Mouse (Mus musculus) bone marrow macrophage, adult 2 months (primary cell): Measurements from ENCODE around the gene Osbpl10.

Source experiments
- CTCF ChIP-seq: IDR thresholded peaks from 2 replicates; pipeline ENCODE4 v1.5.1; 2012; ENCODE audit warnings: low read depth, mild to moderate bottlenecking, low read length, moderate library complexity
- POLR2A ChIP-seq: IDR thresholded peaks from 2 replicates; pipeline ENCODE4 v1.6.1; 2012; ENCODE audit warnings: mild to moderate bottlenecking, low read depth, low read length, borderline replicate concordance

DNA sequence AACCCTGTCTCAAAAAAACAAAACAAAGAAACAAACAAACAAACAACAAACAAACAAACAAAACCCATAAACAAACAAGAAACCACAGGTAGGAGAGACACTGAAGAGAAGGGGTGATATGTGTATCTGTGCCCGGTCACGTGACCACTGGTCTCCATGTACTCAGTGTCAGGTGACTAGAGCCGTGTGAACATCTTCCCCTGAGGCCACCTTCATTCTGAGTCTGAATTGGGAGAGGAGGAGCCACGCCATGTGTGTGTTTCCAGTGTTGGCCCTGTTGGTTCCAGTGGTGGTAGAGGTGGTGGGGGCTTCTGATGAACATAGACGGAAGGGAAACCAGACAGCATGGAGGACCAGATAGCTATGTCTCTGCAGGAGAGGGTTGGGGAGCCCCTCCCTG, 168.8 kb downstream of the Osbpl10 start:
- TF ChIP-seq POLR2A, result no peak
- TF ChIP-seq CTCF, result no peak
